Mouse (Mus musculus): ENCODE data around the gene Cfap126. TPM values are rescaled to one million over a fixed set of nuclear protein-coding genes. Genes with fewer than 3 reads are reported as not detected.

The Cfap126 gene
- polyA plus RNA-seq, 1 experiment from 2014 or later = 32.2 TPM

DNA sequence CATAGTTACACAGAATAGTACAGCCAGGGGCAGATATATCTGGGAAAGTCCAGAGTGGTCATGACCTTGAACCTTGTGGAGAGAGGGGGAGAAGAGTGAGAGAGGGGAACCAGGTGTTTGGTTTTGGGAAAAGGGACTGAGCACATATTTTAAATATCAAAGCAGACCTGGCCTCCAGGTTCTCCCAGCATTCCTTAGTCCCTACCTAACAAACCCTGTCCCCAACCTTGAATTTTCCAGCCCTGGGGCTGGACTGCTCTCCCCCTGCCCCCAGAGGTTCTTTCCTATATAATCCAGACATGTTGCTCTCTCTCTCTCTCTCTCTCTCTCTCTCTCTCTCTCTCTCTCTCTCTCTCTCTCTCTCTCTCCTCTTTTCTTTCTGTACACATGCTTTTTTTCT is 16.6 kb upstream of the Cfap126 start:
- DNase-seq (ENCODE audit: low spot score) = no peak
- H3K4me2 ChIP-seq (replicated peaks; ENCODE audit: low read depth, low read length) = no peak overlapping the region
- H3K4me1 ChIP-seq (ENCODE audit: insufficient read depth, low read depth, low read length) = no peaks in the 10 kb centered on the region
- no peak overlapping the region for H3K27ac ChIP-seq (ENCODE audit: low read length)
- no peaks in the 10 kb centered on the region for H3K36me3 ChIP-seq (ENCODE audit: insufficient read depth, low read length)
- no peak overlapping the region for H3K9ac ChIP-seq (replicated peaks; ENCODE audit: low read depth)
- no peak overlapping the region for H3K4me3 ChIP-seq (ENCODE audit: low read depth, low read length)
- ATAC-seq = no peak
- H3K27me3 ChIP-seq (replicated peaks; ENCODE audit: insufficient read depth, low read length) = no peaks in the 10 kb centered on the region
- TF ChIP-seq CTCF (IDR thresholded peaks at IDR 0.05) (no peak), EP300 (IDR thresholded peaks at IDR 0.05) (no peak)
- no peaks in the 10 kb centered on the region for H3K9me3 ChIP-seq (ENCODE audit: low read length)

DNA sequence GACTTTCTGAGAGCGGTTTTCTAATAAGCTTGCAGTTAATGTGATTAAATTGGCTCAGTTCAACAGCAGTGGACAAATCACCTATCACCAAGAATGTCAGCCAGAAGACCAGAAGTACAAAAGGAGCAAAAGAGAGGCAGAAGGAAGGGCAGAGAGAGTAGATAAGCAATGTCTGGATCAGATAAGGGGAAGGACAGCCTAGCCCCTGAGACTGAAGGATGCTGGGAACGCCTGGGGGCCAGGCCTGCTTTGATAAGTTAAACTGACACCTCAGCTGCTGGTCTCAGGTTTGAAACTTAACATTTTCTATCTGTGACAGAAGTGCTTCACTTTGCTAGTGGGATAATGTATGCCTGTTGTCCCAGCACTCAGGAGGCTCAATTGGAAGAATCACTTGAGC is 16.1 kb upstream of the Cfap126 start:
- Histone ChIP-seq H3K36me3 (ENCODE audit: insufficient read depth, low read length) (no peaks in the 10 kb centered on the region), H3K9ac (replicated peaks; ENCODE audit: low read depth) (no peak overlapping the region), H3K27me3 (replicated peaks; ENCODE audit: insufficient read depth, low read length) (no peaks in the 10 kb centered on the region), H3K27ac (ENCODE audit: low read length) (no peak overlapping the region), H3K9me3 (ENCODE audit: low read length) (no peaks in the 10 kb centered on the region), H3K4me1 (ENCODE audit: insufficient read depth, low read depth, low read length) (no peaks in the 10 kb centered on the region), H3K4me2 (replicated peaks; ENCODE audit: low read depth, low read length) (no peak overlapping the region), H3K4me3 (ENCODE audit: low read depth, low read length) (no peak overlapping the region)
- 37% methylated on average over 2 of the region's 2 CpGs for WGBS
- TF ChIP-seq CTCF (IDR thresholded peaks at IDR 0.05) (no peak), EP300 (IDR thresholded peaks at IDR 0.05) (no peak)
- DNase-seq (ENCODE audit: low spot score) = no peak
- ATAC-seq = no peak

DNA sequence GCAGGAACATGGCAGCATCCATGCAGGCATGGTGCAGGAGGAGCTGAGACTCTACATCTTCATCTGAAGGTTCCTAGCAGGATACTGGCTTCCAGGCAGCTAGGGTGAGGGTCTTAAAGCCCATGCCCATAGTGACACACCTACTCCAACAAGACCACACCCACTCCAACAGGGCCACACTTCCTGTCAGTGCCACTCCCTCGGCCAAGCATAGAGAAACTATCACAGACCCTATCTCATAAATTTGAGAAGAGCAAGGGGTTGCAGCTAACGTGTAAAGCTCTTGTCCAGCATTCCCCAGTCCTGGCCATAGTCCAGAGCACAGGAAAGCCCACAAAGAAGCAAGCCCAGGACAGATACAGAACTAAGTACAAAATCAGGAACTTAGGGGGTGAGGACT is 12.7 kb upstream of the Cfap126 start:
- ATAC-seq (no peak), DNase-seq (ENCODE audit: low spot score) (no peak)
- no peaks in the 10 kb centered on the region for H3K4me1 ChIP-seq (ENCODE audit: insufficient read depth, low read depth, low read length)
- H3K27ac ChIP-seq (ENCODE audit: low read length) = no peak overlapping the region
- WGBS = 26% methylated on average over 2 of the region's 2 CpGs
- no peaks in the 10 kb centered on the region for H3K9me3 ChIP-seq (ENCODE audit: low read length)
- H3K27me3 ChIP-seq (replicated peaks; ENCODE audit: insufficient read depth, low read length) = no peaks in the 10 kb centered on the region
- H3K36me3 ChIP-seq (ENCODE audit: insufficient read depth, low read length) = no peaks in the 10 kb centered on the region
- H3K4me3 ChIP-seq (ENCODE audit: low read depth, low read length) = no peak overlapping the region
- no peak overlapping the region for H3K4me2 ChIP-seq (replicated peaks; ENCODE audit: low read depth, low read length)
- no peak overlapping the region for H3K9ac ChIP-seq (replicated peaks; ENCODE audit: low read depth)
- TF ChIP-seq EP300 (IDR thresholded peaks at IDR 0.05) (no peak), CTCF (IDR thresholded peaks at IDR 0.05) (no peak)

DNA sequence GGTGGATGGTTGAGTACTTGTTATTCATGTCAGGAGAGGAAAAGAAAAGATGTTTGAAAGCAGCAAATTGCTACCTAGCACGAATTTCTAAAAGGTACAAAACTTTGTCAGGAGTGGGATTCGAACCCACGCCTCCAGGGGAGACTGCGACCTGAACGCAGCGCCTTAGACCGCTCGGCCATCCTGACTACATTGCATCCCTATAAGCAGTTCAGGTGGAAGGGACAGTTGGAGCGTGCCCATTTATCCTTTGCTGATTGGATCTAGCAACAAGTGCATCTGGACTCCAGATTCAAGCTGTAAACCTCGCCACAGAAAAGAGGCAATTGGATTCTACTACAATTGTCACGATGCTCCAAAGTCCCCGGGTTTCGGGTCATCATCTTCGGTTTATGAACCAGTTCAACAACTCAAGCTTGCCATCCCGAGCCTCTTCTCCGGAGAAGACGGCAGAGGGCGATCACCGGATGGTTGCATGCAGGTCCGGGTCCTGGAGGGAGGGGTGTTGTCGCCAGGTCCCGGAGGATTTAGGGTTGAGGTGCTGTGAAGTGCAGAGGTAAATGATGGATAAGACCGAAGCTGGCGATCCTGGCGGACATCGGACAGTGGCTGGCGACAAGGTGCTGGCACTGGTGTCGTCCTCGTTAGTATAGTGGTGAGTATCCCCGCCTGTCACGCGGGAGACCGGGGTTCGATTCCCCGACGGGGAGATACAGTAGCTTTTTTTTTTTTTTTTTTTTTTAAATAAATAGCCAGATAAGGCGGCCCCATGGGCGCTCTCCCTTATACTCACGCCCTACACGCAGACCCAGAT is 11.8 kb upstream of the Cfap126 start:
- peak overlapping the region; percentile 60 for H3K4me3 ChIP-seq (ENCODE audit: low read depth, low read length)
- ATAC-seq = peak; percentile 86
- H3K9ac ChIP-seq (replicated peaks; ENCODE audit: low read depth) = no peak overlapping the region
- H3K36me3 ChIP-seq (ENCODE audit: insufficient read depth, low read length) = no peaks in the 10 kb centered on the region
- H3K27ac ChIP-seq (ENCODE audit: low read length) = no peak overlapping the region
- TF ChIP-seq CTCF (IDR thresholded peaks at IDR 0.05) (peak; percentile 53), EP300 (IDR thresholded peaks at IDR 0.05) (no peak)
- H3K9me3 ChIP-seq (ENCODE audit: low read length) = no peaks in the 10 kb centered on the region
- WGBS = under 1% methylated on average over 40 of the region's 40 CpGs
- no peaks in the 10 kb centered on the region for H3K27me3 ChIP-seq (replicated peaks; ENCODE audit: insufficient read depth, low read length)
- peak overlapping the region; percentile 58 for H3K4me2 ChIP-seq (replicated peaks; ENCODE audit: low read depth, low read length)
- DNase-seq (ENCODE audit: low spot score) = peak; percentile 77
- no peaks in the 10 kb centered on the region for H3K4me1 ChIP-seq (ENCODE audit: insufficient read depth, low read depth, low read length)

DNA sequence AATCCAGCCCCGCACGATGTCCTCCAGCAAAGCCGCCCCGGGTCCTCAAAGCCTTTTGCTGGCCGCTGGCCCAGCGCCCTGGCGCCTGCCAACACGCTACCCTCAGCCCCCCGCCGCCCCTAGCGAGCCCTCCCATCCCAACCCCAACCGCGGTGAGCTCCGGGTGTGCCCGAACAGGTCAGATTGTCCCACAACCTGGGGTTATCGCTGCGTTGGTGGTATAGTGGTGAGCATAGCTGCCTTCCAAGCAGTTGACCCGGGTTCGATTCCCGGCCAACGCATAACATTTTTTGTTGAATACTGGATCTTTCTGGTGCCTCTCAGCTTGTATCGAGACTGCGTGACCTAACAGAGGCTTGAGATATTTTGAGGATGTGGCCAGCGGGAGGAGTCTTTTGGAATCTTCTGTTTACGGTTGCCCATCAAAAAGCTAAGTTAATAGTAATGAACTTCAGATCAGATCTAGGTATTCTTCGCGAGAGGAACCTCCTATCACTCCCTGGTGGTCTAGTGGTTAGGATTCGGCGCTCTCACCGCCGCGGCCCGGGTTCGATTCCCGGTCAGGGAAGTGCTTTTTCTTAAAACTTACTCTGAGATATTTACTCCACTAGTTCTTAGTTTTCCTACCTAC is 11.1 kb upstream of the Cfap126 start:
- Histone ChIP-seq H3K9me3 (ENCODE audit: low read length) (no peaks in the 10 kb centered on the region), H3K9ac (replicated peaks; ENCODE audit: low read depth) (0 out of 2 replicates have a peak overlapping the region, but pooled peaks have one; percentile 16), H3K36me3 (ENCODE audit: insufficient read depth, low read length) (no peaks in the 10 kb centered on the region), H3K4me2 (replicated peaks; ENCODE audit: low read depth, low read length) (peak overlapping the region; percentile 58), H3K27me3 (replicated peaks; ENCODE audit: insufficient read depth, low read length) (no peaks in the 10 kb centered on the region), H3K4me1 (ENCODE audit: insufficient read depth, low read depth, low read length) (no peaks in the 10 kb centered on the region), H3K4me3 (ENCODE audit: low read depth, low read length) (peak overlapping the region; percentile 60), H3K27ac (ENCODE audit: low read length) (no peak overlapping the region)
- DNase-seq (ENCODE audit: low spot score) = peak; percentile 85
- ATAC-seq = peak; percentile 91
- TF ChIP-seq CTCF (IDR thresholded peaks at IDR 0.05) = no peak
- WGBS = 0% methylated on average over 35 of the region's 35 CpGs

DNA sequence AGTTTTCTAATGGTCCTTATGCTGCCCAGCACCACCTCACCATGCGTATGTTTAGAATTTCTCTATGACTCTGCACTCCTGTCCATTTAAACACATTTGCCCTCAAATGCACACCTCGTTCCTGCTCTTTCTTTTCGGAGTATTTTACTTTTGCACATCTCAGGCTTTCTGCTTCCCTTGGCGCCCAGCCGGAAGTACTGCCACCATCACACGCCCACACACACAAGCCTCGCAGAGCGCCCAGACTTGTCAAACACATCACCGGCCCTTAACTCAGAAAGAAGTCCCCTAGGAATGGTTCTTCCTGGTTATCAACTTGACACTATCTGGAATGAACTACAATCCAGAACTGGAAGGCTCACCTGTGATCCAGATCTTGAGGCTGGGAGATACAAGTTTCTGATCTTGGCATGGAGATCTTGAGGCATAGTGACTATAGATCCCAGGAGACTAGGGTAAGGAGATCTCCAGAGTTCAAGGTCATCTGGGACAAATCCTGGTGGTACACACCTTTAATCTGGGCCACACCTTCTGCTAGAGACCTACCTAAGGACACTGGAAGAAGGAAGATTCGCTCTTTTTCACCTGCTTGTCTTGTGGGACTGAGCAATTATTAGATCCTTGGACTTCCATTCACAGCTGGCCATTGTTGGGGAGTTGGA is 10.4 kb upstream of the Cfap126 start:
- H3K27ac ChIP-seq (ENCODE audit: low read length) = no peak overlapping the region
- DNase-seq (ENCODE audit: low spot score) (no peak), ATAC-seq (no peak)
- WGBS = 11% methylated on average over 10 of the region's 10 CpGs
- H3K27me3 ChIP-seq (replicated peaks; ENCODE audit: insufficient read depth, low read length) = no peaks in the 10 kb centered on the region
- H3K9ac ChIP-seq (replicated peaks; ENCODE audit: low read depth) = no peak overlapping the region
- H3K4me2 ChIP-seq (replicated peaks; ENCODE audit: low read depth, low read length) = peak overlapping the region; percentile 58
- no peaks in the 10 kb centered on the region for H3K36me3 ChIP-seq (ENCODE audit: insufficient read depth, low read length)
- H3K4me1 ChIP-seq (ENCODE audit: insufficient read depth, low read depth, low read length) = no peaks in the 10 kb centered on the region
- no peaks in the 10 kb centered on the region for H3K9me3 ChIP-seq (ENCODE audit: low read length)
- H3K4me3 ChIP-seq (ENCODE audit: low read depth, low read length) = peak overlapping the region; percentile 60
- no peak for TF ChIP-seq EP300 (IDR thresholded peaks at IDR 0.05)

Data from lung, postnatal 0 days (tissue).